Mouse (Mus musculus): ENCODE measurements around the gene Itsn2. TPM values are rescaled to one million over a fixed set of nuclear protein-coding genes. Genes with fewer than 3 reads are reported as not detected.

The Itsn2 gene
- polyA plus RNA-seq (2017; shearing (Covaris generic)), result 100 to 1,000 TPM; 150 to 164 TPM

GRCm38 (mm10) chr12:4592541-4593165, at the start of gene Itsn2, which contains the start of gene Gm3625:
TSS of gene Itsn2 (plus strand) at chr12:4592638.
TSS of gene Gm3625 (minus strand) at chr12:4592927.

GRCm38 (mm10) chr12:4738031-4738576, 145.7 kb downstream of the Itsn2 start, which contains the start of gene Fam228a:
TSS of gene Fam228a (minus strand) at chr12:4738430.

Other genes with a start within 250 kb of the Itsn2 start
- gene Ncoa1, start 115.5 kb upstream of the Itsn2 start, polyA plus RNA-seq (2017; shearing (Covaris generic)), result 10 to 100 TPM; 54.7 to 67.1 TPM
- not detected for gene Gm3625, start 289 bp downstream of the Itsn2 start, polyA plus RNA-seq (2017; shearing (Covaris generic))
- gene Fam228a, start 145.8 kb downstream of the Itsn2 start, polyA plus RNA-seq (2017; shearing (Covaris generic)), result under 1 TPM; 0.25 to 0.94 TPM
- gene Pfn4, start 176.4 kb downstream of the Itsn2 start, polyA plus RNA-seq (2017; shearing (Covaris generic)), result under 1 TPM in 1 of 2 experiments, not detected in 1; 0.25 TPM
- gene Fam228b, start 176.6 kb downstream of the Itsn2 start, polyA plus RNA-seq (2017; shearing (Covaris generic)), result 1 to 10 TPM in 1 of 2 experiments, under 1 TPM in 1; 0.43 to 1.0 TPM
- 100 to 1,000 TPM; 373 to 386 TPM for gene Sf3b6, start 224.9 kb downstream of the Itsn2 start, polyA plus RNA-seq (2017; shearing (Covaris generic))
- not detected for gene Fkbp1b, start 249.0 kb downstream of the Itsn2 start, polyA plus RNA-seq (2017; shearing (Covaris generic))

All from inflammation-experienced regulatory T-cells (primary cell).